Mouse (Mus musculus) embryonic facial prominence, embryonic 15.5 days (tissue): ENCODE measurements around the gene Tuba1c. TPM values are rescaled to one million over a fixed set of nuclear protein-coding genes. Genes with fewer than 3 reads are reported as not detected.
A peak's percentile ranks its signal among the peaks of the same experiment; 100 is the strongest.

Experiments
- ATAC-seq: fragments of 200-750 bp; cut with Nextera tagmentation; 2 replicates; pipeline ENCODE4 v1.8.0; 2017; ENCODE audit warnings: low read depth, moderate TSS enrichment; ENCODE audit not compliant: insufficient number of reproducible peaks, low FRiP score, low TSS enrichment
- H3K27ac ChIP-seq: fragments of 300-500 bp; sonication (generic); replicated peaks from 2 replicates; pipeline ENCODE4 v1.5.1; 2015; ENCODE audit warnings: mild to moderate bottlenecking, inconsistent platforms
- H3K27me3 ChIP-seq: fragments of 300-500 bp; sonication (generic); 2 replicates; pipeline ENCODE4 v1.6.1; 2015; ENCODE audit warnings: inconsistent platforms
- H3K36me3 ChIP-seq: fragments of 300-500 bp; sonication (generic); 2 replicates; pipeline ENCODE4 v1.6.1; 2015; ENCODE audit warnings: mild to moderate bottlenecking, inconsistent platforms
- H3K4me1 ChIP-seq: fragments of 300-500 bp; sonication (generic); 2 replicates; pipeline ENCODE4 v1.6.1; 2015; ENCODE audit warnings: inconsistent platforms
- H3K4me2 ChIP-seq: fragments of 300-500 bp; sonication (generic); replicated peaks from 2 replicates; pipeline ENCODE4 v1.6.1; 2015; ENCODE audit warnings: mild to moderate bottlenecking, inconsistent platforms
- H3K4me3 ChIP-seq: fragments of 300-500 bp; sonication (generic); replicated peaks from 2 replicates; pipeline ENCODE4 v1.5.1; 2015; ENCODE audit warnings: mild to moderate bottlenecking, inconsistent platforms
- H3K9ac ChIP-seq: fragments of 300-500 bp; sonication (generic); 2 replicates; pipeline ENCODE4 v1.6.1; 2015; ENCODE audit warnings: inconsistent platforms
- H3K9me3 ChIP-seq: fragments of 300-500 bp; sonication (generic); replicated peaks from 2 replicates; pipeline ENCODE4 v1.6.1; 2016; ENCODE audit warnings: inconsistent platforms
- WGBS: fragments of 180-500 bp; shearing (Covaris S2); methylation state at CpG from one replicate; pipeline ENCODE4 v1.1.7; 2015; 5-methylcytosine and 5-hydroxymethylcytosine counted together
- polyA plus RNA-seq: library from polyadenylated mRNA; unstranded; fragments of >200 nt; fragmentation: Nextera tagmentation; extraction: Ambion mirVana; gene quantifications from 2 replicates; pipeline ENCODE4 v1.2.1, GENCODE M21; 2015

Gene Tuba1c
- polyA plus RNA-seq, 1 experiment from 2014 or later, result 134 TPM

- Histone ChIP-seq H3K27me3 (no peaks in the 10 kb centered on the region), H3K36me3 (no peaks in the 10 kb centered on the region), H3K27ac (no peak overlapping the region), H3K9me3 (no peaks in the 10 kb centered on the region), H3K4me3 (no peak overlapping the region), H3K4me2 (no peak overlapping the region), H3K9ac (no peak overlapping the region), H3K4me1 (peaks cover 23% of the 10 kb centered on the region)
- 46% methylated on average over 13 of the region's 13 CpGs for WGBS
- no peak for ATAC-seq
Measured at GRCm38 (mm10) chr15:98997938-98998774, 31.5 kb upstream of the Tuba1c start.

GRCm38 (mm10) chr15:98998775-98999157 is 30.9 kb upstream of the Tuba1c start:
- H3K4me1 ChIP-seq, result peaks cover 19% of the 10 kb centered on the region
- no peaks in the 10 kb centered on the region for H3K9me3 ChIP-seq
- WGBS, result 40% methylated on average over 6 of the region's 6 CpGs
- H3K9ac ChIP-seq, result no peak overlapping the region
- no peak overlapping the region for H3K4me2 ChIP-seq
- no peaks in the 10 kb centered on the region for H3K36me3 ChIP-seq
- no peak overlapping the region for H3K4me3 ChIP-seq
- ATAC-seq, result no peak
- no peak overlapping the region for H3K27ac ChIP-seq
- H3K27me3 ChIP-seq, result no peaks in the 10 kb centered on the region

GRCm38 (mm10) chr15:99000535-99001283 is 29.0 kb upstream of the Tuba1c start:
- H3K4me1 ChIP-seq, result peaks cover 19% of the 10 kb centered on the region
- no peak overlapping the region for H3K4me3 ChIP-seq
- no peaks in the 10 kb centered on the region for H3K27me3 ChIP-seq
- peak overlapping the region; percentile 49 for H3K4me2 ChIP-seq
- 31% methylated on average over 14 of the region's 14 CpGs for WGBS
- ATAC-seq, result no peak
- no peak overlapping the region for H3K9ac ChIP-seq
- H3K36me3 ChIP-seq, result no peaks in the 10 kb centered on the region
- H3K27ac ChIP-seq, result peak overlapping the region; percentile 44
- no peaks in the 10 kb centered on the region for H3K9me3 ChIP-seq

GRCm38 (mm10) chr15:99001451-99001931 is 28.2 kb upstream of the Tuba1c start:
- no peaks in the 10 kb centered on the region for H3K36me3 ChIP-seq
- no peaks in the 10 kb centered on the region for H3K9me3 ChIP-seq
- 0 out of 2 replicates have a peak, but pooled peaks have one; percentile 51 for ATAC-seq
- H3K4me2 ChIP-seq, result peak overlapping the region; percentile 49
- peak overlapping the region; percentile 72; the same call in 1 of the 2 replicates for H3K27ac ChIP-seq
- H3K9ac ChIP-seq, result no peak overlapping the region
- H3K4me1 ChIP-seq, result peaks cover 19% of the 10 kb centered on the region
- 7% methylated on average over 17 of the region's 17 CpGs for WGBS
- peak overlapping the region; percentile 20 for H3K4me3 ChIP-seq
- H3K27me3 ChIP-seq, result no peaks in the 10 kb centered on the region

GRCm38 (mm10) chr15:99003600-99003999 is 26.1 kb upstream of the Tuba1c start:
- H3K4me1 ChIP-seq, result peaks cover 19% of the 10 kb centered on the region
- H3K9ac ChIP-seq, result no peak overlapping the region
- no peaks in the 10 kb centered on the region for H3K36me3 ChIP-seq
- no peak overlapping the region for H3K4me3 ChIP-seq
- H3K27me3 ChIP-seq, result no peaks in the 10 kb centered on the region
- no peak overlapping the region for H3K27ac ChIP-seq
- ATAC-seq, result no peak
- 95% methylated on average over 5 of the region's 5 CpGs for WGBS
- H3K4me2 ChIP-seq, result no peak overlapping the region
- no peaks in the 10 kb centered on the region for H3K9me3 ChIP-seq

GRCm38 (mm10) chr15:99008801-99009241 is 20.9 kb upstream of the Tuba1c start:
- Histone ChIP-seq H3K4me3 (no peak overlapping the region), H3K27ac (no peak overlapping the region), H3K27me3 (no peaks in the 10 kb centered on the region), H3K9ac (no peak overlapping the region), H3K4me1 (no peaks in the 10 kb centered on the region), H3K36me3 (no peaks in the 10 kb centered on the region), H3K4me2 (no peak overlapping the region), H3K9me3 (no peaks in the 10 kb centered on the region)
- WGBS, result 64% methylated on average over 6 of the region's 6 CpGs
- no peak for ATAC-seq

- ATAC-seq, result no peak
- WGBS, result 65% methylated on average over 2 of the region's 2 CpGs
Measured at GRCm38 (mm10) chr15:99010896-99011295, 18.8 kb upstream of the Tuba1c start.

GRCm38 (mm10) chr15:99011946-99012345 is 17.7 kb upstream of the Tuba1c start:
- no peak overlapping the region for H3K9ac ChIP-seq
- H3K4me3 ChIP-seq, result no peak overlapping the region
- no peaks in the 10 kb centered on the region for H3K4me1 ChIP-seq
- ATAC-seq, result 0 out of 2 replicates have a peak, but pooled peaks have one; percentile 1
- H3K27ac ChIP-seq, result 0 out of 2 replicates have a peak overlapping the region, but pooled peaks have one; percentile 48
- no peaks in the 10 kb centered on the region for H3K36me3 ChIP-seq
- WGBS, result 53% methylated on average over 3 of the region's 3 CpGs
- H3K9me3 ChIP-seq, result no peaks in the 10 kb centered on the region
- no peaks in the 10 kb centered on the region for H3K27me3 ChIP-seq
- no peak overlapping the region for H3K4me2 ChIP-seq

More at GRCm38 (mm10) chr15:99010896-99011295, 18.8 kb upstream of the Tuba1c start:
- no peaks in the 10 kb centered on the region for H3K36me3 ChIP-seq
- no peak overlapping the region for H3K4me2 ChIP-seq
- H3K9ac ChIP-seq, result no peak overlapping the region
- H3K27me3 ChIP-seq, result no peaks in the 10 kb centered on the region
- H3K4me3 ChIP-seq, result no peak overlapping the region
- H3K4me1 ChIP-seq, result no peaks in the 10 kb centered on the region
- no peak overlapping the region for H3K27ac ChIP-seq
- no peaks in the 10 kb centered on the region for H3K9me3 ChIP-seq

- H3K9me3 ChIP-seq, result no peaks in the 10 kb centered on the region
- H3K36me3 ChIP-seq, result no peaks in the 10 kb centered on the region
- ATAC-seq, result no peak
- H3K27ac ChIP-seq, result no peak overlapping the region
- H3K4me2 ChIP-seq, result no peak overlapping the region
- H3K4me3 ChIP-seq, result no peak overlapping the region
- no peaks in the 10 kb centered on the region for H3K27me3 ChIP-seq
- peaks cover 24% of the 10 kb centered on the region for H3K4me1 ChIP-seq
- 59% methylated on average over 9 of the region's 9 CpGs for WGBS
- no peak overlapping the region for H3K9ac ChIP-seq
Measured at GRCm38 (mm10) chr15:99014496-99015030, 15.1 kb upstream of the Tuba1c start.

- H3K27me3 ChIP-seq, result no peaks in the 10 kb centered on the region
- WGBS, result 63% methylated on average over 8 of the region's 8 CpGs
- H3K4me3 ChIP-seq, result no peak overlapping the region
- ATAC-seq, result no peak
- 0 out of 2 replicates have a peak overlapping the region, but pooled peaks have one; percentile 4 for H3K4me2 ChIP-seq
- no peak overlapping the region for H3K9ac ChIP-seq
- H3K27ac ChIP-seq, result peak overlapping the region; percentile 88
- no peaks in the 10 kb centered on the region for H3K9me3 ChIP-seq
- no peaks in the 10 kb centered on the region for H3K36me3 ChIP-seq
- H3K4me1 ChIP-seq, result peaks cover 25% of the 10 kb centered on the region
Measured at GRCm38 (mm10) chr15:99017355-99017761, 12.3 kb upstream of the Tuba1c start.

- H3K27me3 ChIP-seq, result no peaks in the 10 kb centered on the region
- H3K4me3 ChIP-seq, result no peak overlapping the region
- peaks cover 25% of the 10 kb centered on the region for H3K4me1 ChIP-seq
- peak; percentile 88 for ATAC-seq
- H3K36me3 ChIP-seq, result no peaks in the 10 kb centered on the region
- peak overlapping the region; percentile 88 for H3K27ac ChIP-seq
- H3K4me2 ChIP-seq, result 0 out of 2 replicates have a peak overlapping the region, but pooled peaks have one; percentile 4
- H3K9ac ChIP-seq, result no peak overlapping the region
- 20% methylated on average over 9 of the region's 9 CpGs for WGBS
- no peaks in the 10 kb centered on the region for H3K9me3 ChIP-seq
Measured at GRCm38 (mm10) chr15:99017986-99018385, 11.7 kb upstream of the Tuba1c start.
